Mouse (Mus musculus) 3134 (cell line): ENCODE measurements around the gene Enho.
"Not testable (repeated sequence)": the region's sequence is repeated elsewhere in the genome, so short reads cannot be mapped to it uniquely, and the experiment has no call there.

ENCODE experiments used
- DNase-seq: peaks from one replicate; pipeline ENCODE4 v3.0.0-alpha.2; 2011; ENCODE audit warnings: low spot score; ENCODE audit not compliant: insufficient read length; ENCODE audit errors: extremely low read depth

Enho gene

GRCm38 (mm10) chr4:41639913-41640507 lies at the start of gene Enho:
Gene Enho, minus strand, starts transcription at chr4:41640324.
- DNase-seq: peak; percentile 90

GRCm38 (mm10) chr4:41688562-41688961 lies 48.4 kb upstream of the Enho start:
- DNase-seq: not testable (repeated sequence)

- not testable (repeated sequence) for DNase-seq
Observed at GRCm38 (mm10) chr4:41685882-41686492, 45.9 kb upstream of the Enho start.

GRCm38 (mm10) chr4:41684931-41685453 lies 44.9 kb upstream of the Enho start:
- not testable (repeated sequence) for DNase-seq

- not testable (repeated sequence) for DNase-seq
Observed at GRCm38 (mm10) chr4:41684131-41684930, 44.2 kb upstream of the Enho start.

- not testable (repeated sequence) for DNase-seq
Observed at GRCm38 (mm10) chr4:41683303-41683702, 43.2 kb upstream of the Enho start.

GRCm38 (mm10) chr4:41682789-41683188 lies 42.7 kb upstream of the Enho start:
- DNase-seq: no peak

GRCm38 (mm10) chr4:41681947-41682346 lies 41.8 kb upstream of the Enho start:
- no peak for DNase-seq

- no peak for DNase-seq
Observed at GRCm38 (mm10) chr4:41681176-41681575, 41.1 kb upstream of the Enho start.

- no peak for DNase-seq
Observed at GRCm38 (mm10) chr4:41679291-41679690, 39.2 kb upstream of the Enho start.

- DNase-seq: no peak
Observed at GRCm38 (mm10) chr4:41678863-41679262, 38.7 kb upstream of the Enho start.

- DNase-seq: no peak
Observed at GRCm38 (mm10) chr4:41677006-41677629, 37.0 kb upstream of the Enho start.

- no peak for DNase-seq
Observed at GRCm38 (mm10) chr4:41676248-41677005, 36.3 kb upstream of the Enho start.

- DNase-seq: no peak
Observed at GRCm38 (mm10) chr4:41673186-41673585, 33.1 kb upstream of the Enho start.

- no peak for DNase-seq
Observed at GRCm38 (mm10) chr4:41672522-41672963, 32.4 kb upstream of the Enho start.

GRCm38 (mm10) chr4:41671963-41672480 lies 31.9 kb upstream of the Enho start:
- no peak for DNase-seq

GRCm38 (mm10) chr4:41671500-41671899 lies 31.4 kb upstream of the Enho start:
- DNase-seq: no peak

GRCm38 (mm10) chr4:41670836-41671235 lies 30.7 kb upstream of the Enho start:
- DNase-seq: no peak

GRCm38 (mm10) chr4:41666646-41667045 lies 26.5 kb upstream of the Enho start:
- no peak for DNase-seq
